Mouse (Mus musculus): Measurements from ENCODE around the gene Chn2.
A peak's percentile ranks its signal among the peaks of the same experiment; 100 is the strongest.
"Not testable (repeated sequence)": the region's sequence is repeated elsewhere in the genome, so short reads cannot be mapped to it uniquely, and the experiment has no call there.

Chn2 gene

DNA sequence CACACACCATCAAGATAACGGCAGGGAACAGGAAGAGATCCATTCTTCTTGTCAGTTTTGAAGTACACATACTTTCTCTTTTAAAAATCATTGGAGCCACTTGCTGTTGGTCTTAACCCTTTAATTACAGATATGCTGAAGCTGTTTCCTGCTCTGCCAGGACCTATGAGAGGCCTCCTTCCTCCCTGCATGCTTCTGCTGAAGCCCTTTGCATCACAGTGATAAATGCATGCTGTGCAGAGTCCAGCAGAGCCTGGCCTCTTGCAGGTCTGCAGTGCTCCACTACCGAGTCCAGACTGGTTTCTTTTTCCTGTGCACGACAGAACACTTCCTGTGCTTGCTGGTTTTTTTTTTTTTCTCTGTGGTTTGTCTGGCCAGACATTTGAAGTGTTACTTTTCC, 119.0 kb downstream of the Chn2 start:
- DNase-seq (ENCODE audit: low spot score) = no peak

DNA sequence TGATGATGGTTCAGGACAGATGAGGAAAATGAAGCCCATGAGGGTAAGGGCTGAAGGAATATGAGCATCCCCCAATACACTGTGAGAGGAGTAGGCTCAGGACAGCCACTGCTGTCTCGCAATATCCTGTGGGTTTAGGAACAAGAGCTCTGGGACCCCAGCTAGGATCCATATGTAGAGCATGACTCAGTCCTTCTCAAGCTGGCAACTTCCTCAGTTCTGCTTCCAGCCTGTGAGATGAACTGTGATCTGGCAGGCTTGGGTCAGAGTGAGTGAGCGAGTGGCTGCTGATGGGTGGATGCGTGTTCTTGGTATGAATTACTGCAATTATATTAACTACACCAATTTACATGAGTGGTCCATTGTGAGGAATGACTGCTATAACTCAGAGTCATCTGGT, 121.3 kb downstream of the Chn2 start:
- peak; percentile 15 for DNase-seq (ENCODE audit: low spot score)

DNA sequence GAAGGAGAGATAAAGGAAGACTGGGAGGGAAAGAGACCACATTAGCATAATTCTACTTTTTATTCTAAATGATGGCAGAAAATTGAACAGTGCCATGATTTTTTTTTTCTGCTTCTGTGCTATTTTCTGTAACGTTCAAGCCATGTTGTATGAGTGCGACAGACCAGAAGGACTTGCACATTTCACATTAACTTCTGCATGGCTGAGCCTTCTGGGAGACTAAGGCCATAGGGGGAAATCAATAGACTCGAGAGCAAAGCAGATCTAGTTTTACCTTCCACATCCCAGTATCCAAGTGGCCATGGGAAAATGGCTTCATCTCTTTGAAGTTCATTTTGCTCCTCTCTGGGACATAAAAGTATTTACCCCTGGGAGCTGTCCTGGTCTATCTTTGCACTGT, 121.9 kb downstream of the Chn2 start:
- DNase-seq (ENCODE audit: low spot score) = no peak

DNA sequence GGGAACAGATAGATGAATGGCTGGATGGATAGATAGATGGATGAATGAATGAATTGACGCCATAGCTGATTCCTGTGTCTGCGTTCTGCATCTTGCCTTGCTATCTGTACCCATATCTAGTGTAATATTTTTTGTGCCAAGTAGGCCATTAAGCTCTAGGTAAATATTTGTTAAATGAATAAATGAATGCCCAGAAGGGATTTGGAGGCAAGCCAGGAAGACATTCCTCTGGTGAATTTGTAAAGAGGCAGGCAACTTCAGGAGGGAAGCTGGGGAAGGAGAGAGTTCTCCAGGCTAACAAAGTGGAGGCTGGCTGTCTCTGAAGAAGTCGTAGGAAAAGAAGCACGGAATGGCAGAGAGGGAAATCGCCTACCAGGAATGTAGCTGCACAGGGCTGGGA, 123.0 kb downstream of the Chn2 start:
- DNase-seq (ENCODE audit: low spot score) = no peak

DNA sequence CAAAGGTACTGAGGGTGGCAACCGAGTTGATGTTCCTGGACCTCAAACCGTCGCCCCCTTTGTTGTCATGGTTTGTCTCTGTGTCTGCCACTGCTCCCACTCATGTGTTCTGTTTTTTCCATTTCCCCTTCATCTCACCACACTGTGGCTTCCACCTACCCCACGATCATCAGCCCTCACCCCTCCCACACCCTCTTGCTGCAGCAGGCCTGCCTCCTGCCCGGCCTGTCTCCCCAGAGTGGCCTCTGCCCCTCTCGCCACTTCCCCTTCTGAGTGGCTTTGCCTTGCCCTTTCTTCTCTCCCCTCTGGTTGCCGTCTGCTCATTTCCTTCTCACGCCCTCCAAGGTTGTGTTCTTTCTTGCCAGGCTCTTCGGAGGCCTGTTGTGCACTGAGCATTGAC, 123.4 kb downstream of the Chn2 start:
- no peak for DNase-seq (ENCODE audit: low spot score)

DNA sequence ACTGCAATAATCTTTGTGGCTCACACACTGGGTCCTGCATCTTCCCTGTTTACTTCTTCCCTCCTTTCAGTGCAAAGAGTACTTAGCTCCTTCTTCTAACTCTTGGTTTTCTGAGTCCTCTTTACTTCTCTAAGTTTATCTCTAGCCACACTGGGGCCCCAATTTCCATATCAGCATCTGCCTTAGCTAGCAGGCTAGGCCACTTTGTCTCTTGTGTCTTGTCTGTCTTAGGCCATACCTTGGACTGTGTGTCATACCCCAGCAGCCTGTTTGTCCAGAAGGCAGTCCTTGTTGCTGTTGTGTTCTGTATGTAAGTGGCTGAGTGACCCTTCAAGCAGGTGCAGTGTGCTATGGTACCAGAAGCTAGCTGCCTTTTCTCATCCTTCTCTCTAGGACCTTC, 124.3 kb downstream of the Chn2 start:
- DNase-seq (ENCODE audit: low spot score) = no peak

DNA sequence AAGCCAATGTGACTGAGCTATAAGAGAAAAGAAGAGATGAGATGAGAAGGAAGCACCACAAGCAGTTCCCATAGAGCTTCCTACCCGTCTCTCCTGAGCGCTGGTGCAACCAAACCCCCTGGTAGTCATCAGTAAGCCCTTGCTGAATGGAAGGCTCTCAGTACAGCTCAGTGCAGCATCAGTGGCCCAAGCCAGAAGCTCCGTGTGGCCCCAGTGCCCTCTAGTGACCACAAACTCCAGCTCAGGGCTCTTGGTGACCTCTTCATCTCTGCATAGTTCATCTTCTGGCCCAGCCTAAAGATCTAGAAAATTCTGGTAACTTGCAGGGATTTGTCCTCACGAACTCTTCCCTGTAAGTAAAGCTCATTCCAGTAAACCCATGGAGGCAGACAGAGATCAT, 125.4 kb downstream of the Chn2 start:
- peak; percentile 63 for DNase-seq (ENCODE audit: low spot score)

DNA sequence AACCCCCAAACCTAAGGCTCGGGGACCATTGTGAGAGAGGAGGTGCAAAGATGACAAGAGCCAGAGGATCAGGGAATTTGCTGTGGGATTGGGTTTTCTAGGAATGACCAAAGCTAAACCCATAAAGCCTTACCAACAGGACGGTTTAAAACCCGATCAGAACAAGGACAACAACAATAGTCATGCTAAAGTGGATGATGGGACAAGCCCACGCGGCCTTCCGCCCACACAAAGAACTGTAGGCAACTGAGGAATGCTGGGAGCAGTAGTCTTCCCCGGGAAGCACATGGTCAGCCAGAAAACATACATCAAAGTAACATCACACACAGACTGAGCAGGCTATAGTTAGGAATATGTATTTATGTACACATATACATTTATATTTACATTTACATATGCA, 125.9 kb downstream of the Chn2 start:
- no peak for DNase-seq (ENCODE audit: low spot score)

DNA sequence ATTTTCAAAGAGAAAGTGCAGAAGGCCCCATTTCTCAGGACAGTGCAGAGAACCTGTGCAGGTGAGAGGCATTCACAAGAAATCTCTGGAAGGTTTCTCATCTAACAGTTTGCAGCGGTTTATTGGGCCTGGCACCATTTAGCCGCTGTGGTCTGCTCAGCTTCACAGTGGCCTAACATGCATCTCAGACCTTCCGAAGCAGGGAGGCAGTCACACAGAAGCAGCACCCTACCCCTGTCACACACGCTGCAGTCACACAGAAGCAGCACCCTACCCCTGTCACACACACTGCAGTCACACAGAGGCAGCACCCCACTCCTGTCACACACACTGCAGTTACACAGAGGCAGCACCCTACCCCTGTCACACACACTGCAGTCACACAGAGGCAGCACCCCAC, 126.5 kb downstream of the Chn2 start:
- no peak for DNase-seq (ENCODE audit: low spot score)

DNA sequence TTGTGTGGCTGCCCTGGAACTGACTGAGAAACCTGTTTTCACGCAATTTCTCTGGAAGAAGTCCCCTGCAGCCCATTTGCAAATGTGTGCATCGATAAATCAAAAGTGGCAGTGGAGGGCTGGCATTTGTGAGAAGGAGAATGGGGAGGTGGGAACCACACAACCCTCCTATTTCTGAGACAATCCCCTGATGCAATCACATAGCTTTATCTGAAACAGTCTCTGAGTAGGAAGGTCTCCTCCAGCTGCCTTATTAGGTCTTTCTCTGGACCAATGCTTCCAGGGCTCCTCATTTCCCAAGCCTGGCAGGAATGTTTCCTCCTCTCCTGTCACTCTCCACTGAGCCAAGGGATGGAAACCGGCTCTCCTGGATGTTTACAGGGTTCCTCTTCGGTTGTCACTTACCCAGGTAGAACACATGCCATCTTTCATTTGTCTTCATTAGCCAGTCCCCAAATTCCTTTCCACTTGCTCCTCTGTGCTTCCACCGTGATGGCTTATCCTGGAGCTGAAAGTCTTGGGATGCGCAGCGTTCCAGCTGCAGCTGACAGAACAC, 127.7 kb downstream of the Chn2 start:
- peak; percentile 51 for DNase-seq (ENCODE audit: low spot score)

DNA sequence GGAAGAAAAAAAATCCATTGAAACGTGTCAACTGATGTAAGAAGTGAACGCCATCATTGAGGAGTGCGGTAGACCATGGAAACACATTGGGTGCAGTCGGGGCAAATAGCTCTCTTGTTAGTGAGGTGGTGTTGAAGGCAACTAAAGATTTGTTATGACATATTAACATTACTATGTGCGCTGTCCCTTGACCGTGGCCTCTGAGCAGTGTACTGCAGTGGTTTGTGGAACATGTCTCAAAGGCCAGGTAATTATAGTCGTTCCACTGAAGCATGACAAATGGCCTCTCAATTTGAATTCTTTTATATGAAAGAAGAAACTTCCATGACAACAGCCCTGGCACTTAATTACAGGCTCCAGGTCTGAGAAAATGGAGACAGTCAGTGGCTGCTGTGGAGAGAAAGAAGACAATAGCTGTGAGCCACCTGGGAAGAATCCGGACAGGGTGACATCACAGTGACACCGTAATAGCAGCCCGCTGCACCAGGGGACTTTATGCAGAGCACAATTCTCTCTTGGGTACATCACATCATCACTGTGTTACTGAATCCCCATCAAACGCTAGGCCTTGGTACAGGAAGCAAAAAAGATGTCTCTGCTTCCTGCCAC, 131.0 kb downstream of the Chn2 start:
- DNase-seq (ENCODE audit: low spot score) = no peak

DNA sequence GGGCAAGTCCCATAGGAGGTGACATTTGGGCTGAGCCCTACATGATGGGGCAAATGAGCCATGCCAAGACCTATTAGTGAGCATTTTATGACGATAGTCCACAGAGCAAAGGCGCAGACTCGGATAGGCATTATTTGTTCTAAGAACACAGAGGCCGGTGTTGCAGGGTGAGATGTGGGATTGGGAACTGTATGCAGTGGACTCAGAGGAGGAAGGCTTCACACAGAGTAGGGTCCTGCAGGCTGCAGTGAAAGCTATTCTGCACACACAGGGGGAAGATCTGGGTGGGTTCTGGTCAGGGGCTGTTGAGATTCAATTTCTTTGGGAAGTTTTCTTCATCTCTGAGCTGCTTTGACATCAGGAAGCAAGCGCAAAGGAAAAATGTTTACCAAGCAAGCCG, 132.0 kb downstream of the Chn2 start:
- DNase-seq (ENCODE audit: low spot score) = no peak

DNA sequence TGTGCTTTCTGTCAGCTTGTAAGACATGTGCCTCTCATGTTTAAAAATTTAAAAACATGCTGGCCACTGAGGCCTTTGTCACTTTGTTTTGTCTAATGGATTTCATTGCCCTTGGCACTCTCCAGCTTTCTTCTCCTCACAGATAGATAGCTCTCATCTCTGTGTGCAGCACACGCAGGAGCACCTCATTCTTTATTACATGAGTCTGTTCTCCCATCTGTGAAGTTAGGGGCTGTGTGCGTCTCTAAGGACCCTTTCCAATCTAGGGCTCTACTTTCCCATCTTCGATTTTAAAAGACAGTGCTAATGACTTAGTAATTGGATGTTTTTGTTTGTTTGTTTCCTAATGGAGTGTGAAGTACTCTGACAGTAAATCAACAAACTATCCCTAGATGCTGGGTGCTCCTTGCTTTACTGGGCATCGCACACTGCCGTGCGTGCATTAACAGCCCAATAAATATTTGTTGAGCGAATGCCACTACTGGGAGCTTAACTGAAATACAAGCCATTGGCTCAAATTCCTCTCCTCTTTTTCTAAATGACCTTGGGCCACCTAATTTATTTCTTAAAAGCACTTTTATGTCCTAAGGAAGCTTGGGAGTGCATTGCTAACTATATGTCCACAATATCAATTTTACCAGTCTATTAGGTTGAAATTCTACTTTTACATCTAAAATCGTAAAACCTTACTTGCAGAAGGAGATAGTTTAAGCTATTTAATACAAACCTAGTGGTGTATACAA, 136.3 kb downstream of the Chn2 start:
- no peak for DNase-seq (ENCODE audit: low spot score)

DNA sequence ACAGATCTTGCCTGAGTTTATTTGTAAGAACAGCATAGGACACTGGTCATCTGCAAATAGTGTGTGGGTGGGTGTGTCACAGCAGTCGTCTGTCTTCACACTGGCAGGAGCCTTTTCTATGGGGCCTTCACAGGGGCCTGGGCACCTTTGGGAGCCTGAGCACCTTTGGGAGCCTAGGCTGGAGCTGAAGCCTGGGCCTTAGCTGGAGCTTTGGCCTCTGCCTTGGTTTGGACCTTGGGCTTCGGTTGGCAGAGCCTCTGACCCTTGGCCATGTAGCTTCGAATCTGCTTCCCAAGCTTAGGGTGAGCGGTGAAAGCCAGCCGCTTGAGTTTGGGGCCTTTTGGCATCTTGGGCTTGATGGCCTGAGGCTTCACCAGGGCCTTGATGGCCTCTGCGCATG, 137.7 kb downstream of the Chn2 start:
- not testable (repeated sequence) for DNase-seq (ENCODE audit: low spot score)

DNA sequence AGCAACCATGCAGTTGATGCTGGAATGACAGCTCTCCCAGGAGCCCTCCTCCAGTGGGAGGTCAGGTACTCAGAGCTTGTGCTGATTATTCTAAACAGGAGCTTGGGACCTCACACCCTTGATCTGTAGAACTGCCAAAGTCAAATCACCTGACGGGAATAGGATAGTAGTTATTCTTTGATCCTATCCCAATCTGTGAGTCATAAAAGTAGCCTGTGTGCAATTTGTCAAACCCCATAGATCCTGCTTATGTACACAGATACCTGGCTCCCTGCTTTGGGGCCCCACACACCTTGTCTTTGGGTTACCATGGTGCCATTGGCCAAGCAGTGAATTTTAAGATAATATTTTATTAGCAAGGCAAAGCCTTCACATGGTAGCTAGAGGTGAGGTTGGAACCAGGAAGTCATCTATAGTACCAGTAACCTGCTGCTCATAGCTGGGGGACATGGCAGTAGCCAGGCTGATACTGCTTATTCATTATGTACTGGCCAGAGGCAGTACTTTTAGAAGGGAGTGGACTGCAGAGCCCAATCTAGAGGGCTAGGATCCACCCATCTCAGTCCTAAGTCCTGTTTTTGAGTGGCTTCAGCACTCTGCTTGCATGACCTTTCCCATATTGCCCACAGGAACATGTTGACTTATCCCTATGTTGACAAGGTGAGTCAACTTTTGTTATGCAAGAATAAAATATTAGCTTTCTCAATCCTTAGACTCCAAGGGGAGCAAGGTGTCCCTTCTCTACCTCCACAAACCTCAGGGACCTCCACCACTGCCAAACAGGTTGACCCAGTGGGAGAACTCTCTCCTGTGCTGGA, 139.9 kb downstream of the Chn2 start:
- DNase-seq (ENCODE audit: low spot score) = no peak

DNA sequence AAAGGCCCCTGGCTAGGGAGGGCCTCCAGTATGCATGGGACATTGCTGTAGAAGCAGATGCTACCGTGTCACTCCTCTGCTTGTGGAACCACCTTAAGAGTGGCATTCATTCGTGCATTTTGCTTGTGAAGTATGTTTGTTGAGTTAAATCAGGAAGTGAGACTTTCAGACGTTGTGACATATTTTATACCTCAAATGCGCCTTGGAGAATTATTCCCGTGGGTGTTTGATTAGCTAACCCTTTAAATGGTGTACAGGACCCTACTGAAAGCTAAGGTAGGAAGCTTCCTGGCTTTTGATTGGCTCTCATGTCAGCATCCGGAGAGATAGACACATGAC, 140.5 kb downstream of the Chn2 start:
- no peak for DNase-seq (ENCODE audit: low spot score)

DNA sequence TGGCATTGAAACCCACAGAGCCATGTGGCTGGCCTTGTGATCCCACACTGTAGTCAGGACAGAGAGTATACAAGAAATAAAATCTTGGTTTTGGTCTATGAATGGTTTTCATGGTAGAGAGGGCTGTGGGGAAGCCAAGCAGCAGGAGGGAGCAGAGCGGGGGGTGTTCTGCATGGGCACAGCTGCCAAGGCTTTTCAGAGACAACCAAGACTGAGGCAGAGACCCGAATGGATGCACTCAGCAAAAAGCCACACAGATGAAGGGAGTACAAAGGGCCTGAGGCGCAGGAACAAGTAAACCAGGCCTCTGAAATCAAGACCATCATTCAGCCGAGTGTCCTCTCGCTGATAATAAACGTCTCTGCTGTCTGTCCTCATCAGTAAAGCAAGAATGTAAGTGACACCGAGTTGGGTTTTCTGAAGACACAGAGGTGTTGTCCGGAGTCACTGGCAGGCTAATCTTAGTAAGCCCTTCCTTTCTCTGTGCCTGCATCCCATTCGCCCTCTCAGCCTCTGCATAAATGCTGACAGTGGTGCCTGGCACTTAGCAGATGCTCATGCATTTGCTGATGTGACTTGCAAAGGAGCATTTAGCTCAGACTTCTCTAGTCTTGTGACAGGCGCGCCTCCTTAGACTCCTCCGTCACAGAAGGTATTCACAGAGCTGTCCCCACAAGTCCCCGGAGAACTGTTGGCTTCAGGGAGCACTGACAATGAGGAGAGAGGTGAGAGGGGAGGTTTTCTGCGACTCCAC, 144.6 kb downstream of the Chn2 start:
- DNase-seq (ENCODE audit: low spot score) = no peak

DNA sequence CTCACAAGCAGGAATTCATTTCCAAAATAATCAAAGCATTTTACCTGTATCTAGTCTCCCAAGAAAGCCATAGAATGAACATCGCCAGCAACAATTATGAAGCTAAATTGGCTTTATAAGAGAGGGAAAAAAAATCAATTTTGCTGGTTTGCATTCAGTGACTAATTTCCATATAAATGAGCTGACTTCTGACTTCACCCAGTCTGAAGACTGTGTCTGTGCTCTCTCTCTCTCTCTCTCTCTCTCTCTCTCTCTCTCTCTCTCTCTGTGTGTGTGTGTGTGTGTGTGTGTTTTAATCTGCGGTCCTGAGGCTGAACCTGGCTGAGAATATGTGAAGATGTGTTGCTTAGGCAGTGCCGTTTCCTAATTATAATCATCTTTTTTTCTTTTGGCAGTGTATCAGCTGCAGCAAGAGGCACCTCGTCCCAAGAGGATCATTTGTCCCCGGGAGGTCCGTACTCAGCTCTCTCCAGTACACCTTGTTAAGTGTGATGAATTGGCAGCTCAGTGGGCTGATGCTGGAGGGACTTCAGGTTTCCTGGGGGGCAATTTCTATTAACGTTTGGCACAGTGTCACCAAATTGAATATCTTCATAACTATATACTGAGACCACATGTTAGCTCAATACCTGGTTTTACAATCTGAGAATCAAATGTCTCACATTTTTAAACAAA, 154.4 kb downstream of the Chn2 start:
- DNase-seq (ENCODE audit: low spot score) = no peak

DNA sequence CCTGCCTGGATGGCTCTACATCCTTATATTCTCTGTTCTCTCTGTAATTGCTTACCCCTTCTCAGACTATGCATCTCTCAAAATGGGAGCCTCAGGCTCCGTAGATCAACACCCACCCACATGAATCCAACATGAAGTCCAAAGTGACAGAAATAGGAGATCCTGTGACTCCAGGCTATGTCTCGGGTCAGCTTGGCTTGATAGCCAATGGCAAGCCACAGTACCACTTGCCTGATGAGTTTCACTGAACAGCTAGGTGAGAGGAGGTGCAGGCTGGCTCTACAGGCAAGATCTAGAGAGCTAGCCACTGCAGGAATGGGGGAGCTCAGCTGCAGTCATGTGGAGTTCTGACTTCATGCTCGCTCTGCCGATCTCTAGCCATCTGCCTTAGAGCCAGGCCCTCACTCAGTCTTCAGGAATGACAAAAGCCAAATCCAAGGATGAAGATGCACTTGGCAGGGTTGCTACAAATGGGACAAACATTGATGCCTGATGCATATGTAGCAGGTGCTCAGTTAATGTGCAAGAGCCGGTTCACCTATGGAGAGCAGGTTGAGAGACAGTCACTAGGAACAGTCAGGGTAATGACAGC, 158.6 kb downstream of the Chn2 start:
- no peak for DNase-seq (ENCODE audit: low spot score)

DNA sequence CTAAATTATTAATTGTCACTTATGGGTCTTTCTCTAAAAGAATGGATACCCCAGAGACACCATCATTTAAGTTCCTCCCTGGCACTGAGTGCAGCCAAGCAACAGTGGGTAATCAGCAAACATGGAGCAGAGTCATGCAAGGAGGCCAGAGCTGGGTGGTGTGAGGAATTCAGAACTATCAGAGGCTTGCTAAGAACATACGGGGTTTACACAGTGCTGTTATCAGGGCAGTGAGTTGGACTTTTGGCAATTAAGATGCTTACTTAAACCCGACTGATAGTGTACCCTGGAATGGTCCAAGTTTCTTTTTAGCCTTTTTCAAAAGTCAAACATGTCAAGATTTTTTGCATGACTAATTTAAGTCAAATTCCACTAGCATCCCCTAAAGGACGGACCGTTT, 160.2 kb downstream of the Chn2 start:
- DNase-seq (ENCODE audit: low spot score) = no peak

DNA sequence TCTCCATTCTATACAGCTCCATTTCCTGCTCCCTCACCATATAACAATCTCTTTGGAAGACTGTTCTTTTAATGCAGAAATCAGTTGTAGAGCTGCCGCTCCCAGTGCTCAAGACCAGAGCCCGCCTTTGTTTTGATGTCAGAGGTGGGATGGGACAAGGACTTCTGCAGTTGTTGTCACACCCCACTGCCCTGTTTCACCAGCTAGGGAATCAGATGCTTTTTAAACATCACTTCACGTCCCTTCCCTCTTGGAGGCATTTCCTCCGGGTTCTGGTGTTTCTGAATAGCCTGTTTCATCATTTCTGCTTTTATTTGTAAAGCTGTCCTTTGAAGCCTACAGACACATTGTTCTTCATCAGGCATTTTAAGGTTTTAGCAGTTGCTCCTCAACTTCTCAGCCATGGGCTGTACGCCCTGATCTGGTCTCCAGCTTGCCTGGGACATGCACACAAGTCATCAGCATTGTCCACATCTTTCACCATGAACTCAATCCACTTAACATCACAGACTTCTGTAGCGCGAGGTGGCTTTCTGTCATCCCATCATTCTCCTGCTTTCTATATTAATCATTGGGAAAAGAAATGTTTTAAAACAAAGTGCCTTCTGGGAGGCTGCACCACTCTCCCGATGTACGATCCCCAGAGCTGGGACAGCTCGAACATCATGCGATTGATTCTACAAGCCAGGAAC, 160.8 kb downstream of the Chn2 start:
- no peak for DNase-seq (ENCODE audit: low spot score)
